Mouse (Mus musculus) kidney, postnatal 0 days (tissue): Measurements from ENCODE around the gene Sumf1. TPM values are rescaled to one million over a fixed set of nuclear protein-coding genes. Genes with fewer than 3 reads are reported as not detected.

ENCODE experiments used
- ATAC-seq: fragments of 200-750 bp; cut with Nextera tagmentation; replicated peaks from 2 replicates; pipeline ENCODE4 v1.8.0; 2017; ENCODE audit warnings: low read depth, moderate number of reproducible peaks, moderate TSS enrichment, moderate library complexity; ENCODE audit not compliant: low FRiP score
- DNase-seq: peaks from one replicate; pipeline ENCODE4 v3.0.0-alpha.2; 2016; ENCODE audit warnings: low spot score
- H3K27ac ChIP-seq: fragments of 300-500 bp; sonication (generic); 2 replicates; pipeline ENCODE4 v1.5.1; 2014; ENCODE audit warnings: mild to moderate bottlenecking
- H3K27me3 ChIP-seq: fragments of 300-500 bp; sonication (generic); 2 replicates; pipeline ENCODE4 v1.6.1; 2014; ENCODE audit warnings: low read length, mixed read lengths; ENCODE audit not compliant: insufficient read depth
- H3K36me3 ChIP-seq: fragments of 300-500 bp; sonication (generic); 2 replicates; pipeline ENCODE4 v1.6.1; 2014; ENCODE audit warnings: low read length, mixed read lengths; ENCODE audit not compliant: insufficient read depth
- H3K4me1 ChIP-seq: fragments of 300-500 bp; sonication (generic); replicated peaks from 2 replicates; pipeline ENCODE4 v1.6.1; 2014; ENCODE audit warnings: antibody characterized with exemption, low read length, mixed read lengths; ENCODE audit not compliant: insufficient read depth
- H3K4me2 ChIP-seq: fragments of 300-500 bp; sonication (generic); 2 replicates; pipeline ENCODE4 v1.6.1; 2014; ENCODE audit warnings: mild to moderate bottlenecking, low read length, moderate library complexity, mixed read lengths
- H3K4me3 ChIP-seq: fragments of 300-500 bp; sonication (generic); replicated peaks from 2 replicates; pipeline ENCODE4 v1.5.1; 2014; ENCODE audit warnings: low read depth, low read length
- H3K9ac ChIP-seq: fragments of 300-500 bp; sonication (generic); 2 replicates; pipeline ENCODE4 v1.6.1; 2014; ENCODE audit warnings: low read depth, low read length
- H3K9me3 ChIP-seq: fragments of 300-500 bp; sonication (generic); replicated peaks from 2 replicates; pipeline ENCODE4 v1.6.1; 2016; ENCODE audit warnings: low read length, inconsistent platforms, mixed read lengths
- CTCF ChIP-seq: IDR thresholded peaks from 2 replicates; pipeline ENCODE4 v1.5.1; 2016; ENCODE audit warnings: antibody characterized with exemption, low read depth, mild to moderate bottlenecking, moderate library complexity
- WGBS: fragments of 180-500 bp; shearing (Covaris S2); extraction: QIAGEN DNeasy Blood & Tissue Kit; methylation state at CpG from one replicate; pipeline ENCODE4 v1.1.7; 2014; 5-methylcytosine and 5-hydroxymethylcytosine counted together
- polyA plus RNA-seq: library from polyadenylated mRNA; unstranded; fragments of >200 nt; fragmentation: Nextera tagmentation; extraction: Ambion mirVana; gene quantifications from 2 replicates; pipeline ENCODE4 v1.2.1, GENCODE M21; 2015

Gene Sumf1
- polyA plus RNA-seq, 1 experiment from 2014 or later = 34.0 TPM

- Histone ChIP-seq H3K36me3 (no peaks in the 10 kb centered on the region), H3K9me3 (no peaks in the 10 kb centered on the region), H3K27me3 (no peaks in the 10 kb centered on the region), H3K4me1 (peaks cover 17% of the 10 kb centered on the region; the same call in 1 of the 2 replicates), H3K4me3 (no peak overlapping the region), H3K27ac (peak overlapping the region; percentile 19; the same call in 1 of the 2 replicates), H3K9ac (no peak overlapping the region), H3K4me2 (no peak overlapping the region)
- TF ChIP-seq CTCF = no peak
- ATAC-seq (peak; percentile 64), DNase-seq (no peak)
- 70% methylated on average over 3 of the region's 3 CpGs for WGBS
Observed at GRCm38 (mm10) chr6:108217987-108218386, 32.6 kb upstream of the Sumf1 start.

GRCm38 (mm10) chr6:108216832-108217231, 31.4 kb upstream of the Sumf1 start:
- WGBS = 85% methylated on average over 8 of the region's 8 CpGs
- no peaks in the 10 kb centered on the region for H3K27me3 ChIP-seq
- H3K4me3 ChIP-seq = no peak overlapping the region
- H3K4me1 ChIP-seq = peaks cover 17% of the 10 kb centered on the region; the same call in 1 of the 2 replicates
- H3K36me3 ChIP-seq = no peaks in the 10 kb centered on the region
- H3K4me2 ChIP-seq = no peak overlapping the region
- no peaks in the 10 kb centered on the region for H3K9me3 ChIP-seq
- H3K9ac ChIP-seq = no peak overlapping the region
- TF ChIP-seq CTCF = no peak
- DNase-seq (no peak), ATAC-seq (no peak)
- H3K27ac ChIP-seq = no peak overlapping the region

DNA sequence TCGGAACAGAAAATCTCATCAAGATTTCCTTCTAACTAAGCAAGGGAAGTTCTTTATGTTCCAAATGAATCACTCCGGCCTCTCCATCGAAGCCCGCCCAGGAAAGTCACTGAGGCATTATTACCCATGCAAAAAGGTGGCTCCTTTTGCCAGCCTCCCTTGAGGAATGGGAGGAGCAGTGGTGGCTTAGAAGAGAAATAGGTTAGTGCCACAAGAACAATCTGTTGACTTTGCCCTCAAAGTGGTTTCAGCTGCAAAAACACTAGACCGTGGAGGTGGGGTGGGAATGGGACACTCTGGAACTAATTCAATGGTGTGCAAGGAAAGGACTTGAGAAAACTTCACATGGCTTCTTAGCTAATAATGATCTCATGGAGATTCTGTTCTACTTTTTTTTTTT, 30.7 kb upstream of the Sumf1 start:
- no peaks in the 10 kb centered on the region for H3K27me3 ChIP-seq
- DNase-seq (no peak), ATAC-seq (no peak)
- H3K4me1 ChIP-seq = peaks cover 17% of the 10 kb centered on the region; the same call in 1 of the 2 replicates
- H3K9me3 ChIP-seq = no peaks in the 10 kb centered on the region
- 0 out of 2 replicates have a peak overlapping the region, but pooled peaks have one; percentile 20 for H3K27ac ChIP-seq
- H3K36me3 ChIP-seq = no peaks in the 10 kb centered on the region
- peak overlapping the region; percentile 87; the same call in 1 of the 2 replicates for H3K4me2 ChIP-seq
- TF ChIP-seq CTCF = no peak
- no peak overlapping the region for H3K4me3 ChIP-seq
- H3K9ac ChIP-seq = no peak overlapping the region
- 53% methylated on average over 5 of the region's 5 CpGs for WGBS

DNA sequence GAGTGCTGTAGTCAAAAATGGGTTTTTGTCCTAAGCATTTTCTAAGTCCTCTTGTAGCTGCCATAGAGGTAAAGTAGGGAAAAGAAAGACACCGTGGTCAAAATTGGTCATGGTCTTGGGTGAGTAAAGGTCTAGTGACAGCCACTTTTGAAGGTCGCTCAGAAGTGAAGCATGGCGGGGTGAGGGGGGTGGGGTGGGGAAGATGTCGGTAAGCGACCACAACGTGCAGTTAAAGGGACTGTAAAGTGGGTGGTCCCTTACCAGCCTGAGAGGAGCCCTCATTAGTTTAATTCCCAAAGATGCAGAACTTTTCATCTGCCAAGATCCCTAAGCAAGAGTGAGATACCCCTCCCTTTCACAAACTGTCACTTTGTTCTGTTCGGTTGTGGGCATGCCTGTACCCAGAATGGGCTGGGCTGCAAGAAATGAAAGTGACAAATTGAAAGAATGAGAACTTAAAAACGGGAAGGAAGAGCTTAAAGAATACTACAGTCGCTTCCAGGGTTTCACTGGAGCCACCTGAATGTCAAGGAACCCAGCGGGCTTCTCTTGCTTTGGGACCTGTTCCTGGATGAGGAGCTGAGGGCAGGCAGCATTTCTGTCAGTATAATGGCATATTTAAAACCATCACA, 29.0 kb upstream of the Sumf1 start:
- Histone ChIP-seq H3K27ac (peak overlapping the region; percentile 79), H3K4me2 (peak overlapping the region; percentile 87), H3K27me3 (no peaks in the 10 kb centered on the region), H3K9me3 (no peaks in the 10 kb centered on the region), H3K36me3 (no peaks in the 10 kb centered on the region), H3K9ac (peak overlapping the region; percentile 76), H3K4me1 (peaks cover 17% of the 10 kb centered on the region; the same call in 1 of the 2 replicates), H3K4me3 (peak overlapping the region; percentile 84)
- DNase-seq (no peak), ATAC-seq (no peak)
- TF ChIP-seq CTCF = no peak
- WGBS = 14% methylated on average over 10 of the region's 10 CpGs

DNA sequence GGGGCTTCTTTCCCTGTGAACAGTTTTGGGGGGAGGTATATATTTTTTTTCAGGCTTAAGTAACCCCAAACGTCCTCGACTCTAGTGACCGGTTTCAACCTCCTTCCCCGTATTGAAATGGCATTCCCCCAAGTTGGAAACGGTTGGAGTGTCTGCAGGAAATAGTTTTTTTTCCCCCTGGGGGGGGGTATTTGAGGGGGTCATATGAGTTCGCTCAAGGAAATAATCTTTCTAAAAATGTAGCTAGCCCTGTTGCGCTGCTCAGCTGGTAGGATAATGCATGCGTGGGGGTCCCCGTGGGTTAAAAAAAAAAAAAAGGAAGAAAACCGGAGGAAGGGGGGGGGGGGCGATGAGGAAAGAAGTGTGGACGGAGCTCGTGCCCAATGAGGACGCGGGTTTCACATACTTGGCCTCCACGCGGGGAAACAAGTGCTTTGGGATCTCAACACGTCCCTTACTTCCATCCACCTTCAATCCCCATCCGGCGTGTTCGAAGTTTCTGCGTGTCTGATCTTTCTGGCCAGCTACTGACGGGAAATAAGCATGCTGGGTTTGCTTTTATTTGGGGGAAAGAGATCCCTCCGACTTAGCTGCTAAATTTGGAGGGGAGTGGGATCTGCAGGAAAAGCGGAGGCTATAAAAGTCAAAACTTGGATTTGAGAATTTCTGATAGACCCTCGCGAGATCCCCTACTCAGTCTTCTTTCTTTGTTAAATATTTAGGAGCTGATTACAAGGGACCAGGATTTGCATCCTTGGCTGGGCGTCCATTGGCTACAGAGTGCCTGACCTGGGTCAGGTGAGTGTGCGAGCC, 28.3 kb upstream of the Sumf1 start:
- WGBS = under 1% methylated on average over 28 of the region's 29 CpGs
- Histone ChIP-seq H3K4me3 (peak overlapping the region; percentile 84), H3K27me3 (no peaks in the 10 kb centered on the region), H3K36me3 (no peaks in the 10 kb centered on the region), H3K4me2 (peak overlapping the region; percentile 87), H3K27ac (peak overlapping the region; percentile 79; the same call in 1 of the 2 replicates), H3K9ac (peak overlapping the region; percentile 76), H3K9me3 (no peaks in the 10 kb centered on the region), H3K4me1 (peaks cover 17% of the 10 kb centered on the region; the same call in 1 of the 2 replicates)
- peak; percentile 57 for DNase-seq
- no peak for TF ChIP-seq CTCF
- no peak for ATAC-seq

- peak within 1 kb of the TSS; percentile 87 for H3K4me2 ChIP-seq
- DNase-seq = peak; percentile 98
- peaks cover 13% of the 10 kb centered on the region; the same call in 1 of the 2 replicates for H3K4me1 ChIP-seq
- 0% methylated on average over 27 of the region's 27 CpGs for WGBS
- no peaks in the 10 kb centered on the region for H3K36me3 ChIP-seq
- H3K9ac ChIP-seq = peak within 1 kb of the TSS; percentile 76
- H3K4me3 ChIP-seq = peak within 1 kb of the TSS; percentile 84
- no peaks in the 10 kb centered on the region for H3K27me3 ChIP-seq
- ATAC-seq = peak; percentile 99
- H3K27ac ChIP-seq = peak within 1 kb of the TSS; percentile 80
- TF ChIP-seq CTCF = no peak
- no peaks in the 10 kb centered on the region for H3K9me3 ChIP-seq
Observed at GRCm38 (mm10) chr6:108212881-108213295, 27.5 kb upstream of the Sumf1 start, which contains the start of gene Itpr1. Gene Itpr1, plus strand, starts transcription at chr6:108213096.
